8 mouse cellular contexts compared by ENCODE assay signal in genomic region chr1:82724339-82725025, GRCm38 (mm10). TPM values are rescaled to one million over a fixed set of nuclear protein-coding genes. Genes with fewer than 3 reads are reported as not detected.
DNase-seq lines count a peak whose midpoint lies in the region; ATAC-seq lines count a peak whose summit lies in the region.

Mff (plus strand) TSS chr1:82724890.

- ATAC-seq in hindbrain, embryonic 16.5 days, result peak; percentile 99

- peak; percentile 81 for DNase-seq in WW6 (ENCODE audit: low read depth, low spot score)
- DNase-seq in cerebellum, postnatal 4 days (ENCODE audit: low spot score in 2 of 2), result peak; percentile 75 to 92
- DNase-seq in gastrocnemius, adult 18-20 months (ENCODE audit: low spot score), result peak; percentile 95
- DNase-seq in left cerebral cortex, adult 18-20 months (ENCODE audit: low spot score in 2 of 2), result peak; percentile 95 to 96
- peak; percentile 97 for DNase-seq in right cerebral cortex, adult 18-20 months
- DNase-seq in urinary bladder, postnatal 10 days (ENCODE audit: low spot score), result peak; percentile 68

- H3K27me3 ChIP-seq in hindbrain, embryonic 16.5 days (replicated peaks; ENCODE audit: control insufficient read depth, insufficient read depth, low read length), result peaks cover 6% of the 10 kb centered on the region

- H3K4me1 ChIP-seq in hindbrain, embryonic 16.5 days (ENCODE audit: control insufficient read depth, insufficient read depth, low read depth, low read length), result peaks cover 9% of the 10 kb centered on the region

- peaks cover 43% of the 10 kb centered on the region for H3K79me2 ChIP-seq in macrophage (ENCODE audit: inconsistent target)

- peaks cover 5% of the 10 kb centered on the region for H3K36me3 ChIP-seq in hindbrain, embryonic 16.5 days (ENCODE audit: control insufficient read depth, insufficient read depth, low read length)
- H3K36me3 ChIP-seq in macrophage (ENCODE audit: inconsistent target), result peaks cover 10% of the 10 kb centered on the region

- H3K27ac ChIP-seq in hindbrain, embryonic 16.5 days (ENCODE audit: low read depth, low read length), result peak within 1 kb of the TSS; percentile 86
- H3K27ac ChIP-seq in macrophage, result peak within 1 kb of the TSS; percentile 36

- H3K4me3 ChIP-seq in hindbrain, embryonic 16.5 days (ENCODE audit: low read length), result peak within 1 kb of the TSS; percentile 90
- H3K4me3 ChIP-seq in macrophage (ENCODE audit: inconsistent target), result peak within 1 kb of the TSS; percentile 97

- H3K9me3 ChIP-seq in hindbrain, embryonic 16.5 days (ENCODE audit: control insufficient read depth, low read length), result no peaks in the 10 kb centered on the region

- H3K9ac ChIP-seq in hindbrain, embryonic 16.5 days (ENCODE audit: low read depth, low read length), result peak within 1 kb of the TSS; percentile 99

- 10% methylated on average over 38 of the region's 38 CpGs for WGBS in hindbrain, embryonic 16.5 days
- WGBS in macrophage (ENCODE audit: missing documents), result 7% methylated on average over 38 of the region's 38 CpGs

- peak within 1 kb of the TSS; percentile 92 for H3K4me2 ChIP-seq in hindbrain, embryonic 16.5 days (ENCODE audit: low read length)

RNA-seq across cellular contexts. Expression of gene Mff, which starts in this region (rescaled TPM):
- 100 to 1,000 TPM; 134 to 137 TPM for total RNA-seq in gastrocnemius, adult 18-20 months (2021)
- polyA plus RNA-seq in hindbrain, embryonic 16.5 days (2015; fragmentation: Nextera tagmentation; extraction: Ambion mirVana), result 389 and 427 TPM in 2 replicates
- total RNA-seq in left cerebral cortex, adult 18-20 months (2021), result 100 to 1,000 TPM; 262 to 266 TPM
- total RNA-seq in macrophage (2018; cell fraction: chromatin; rRNA removed), result 100 to 1,000 TPM; 118 to 274 (median 169) TPM
- total RNA-seq in macrophage (2018; cell fraction: cytosol; rRNA removed), result 100 to 1,000 TPM in 4 of 26 experiments, 10 to 100 TPM in 22; 78.7 to 106 (median 88.0) TPM
- 100 to 1,000 TPM in 19 of 26 experiments, 10 to 100 TPM in 7; 77.7 to 157 (median 108) TPM for total RNA-seq in macrophage (2018; cell fraction: nucleus; rRNA removed)
- polyA plus RNA-seq in macrophage (2018), result 102 to 118 TPM (median 104 TPM) in 3 replicates

Comparison
In these comparisons a context has a peak if more than half of its experiments do, and no peak if none do; other contexts are left out.
1. Peak in every context shown above with its lines: DNase-seq, ATAC-seq, H3K4me3 ChIP-seq and H3K27ac ChIP-seq.